Mouse (Mus musculus): Measurements from ENCODE around the gene Ube2v1. TPM values are rescaled to one million over a fixed set of nuclear protein-coding genes. Genes with fewer than 3 reads are reported as not detected.

The Ube2v1 gene
- polyA plus RNA-seq, 1 experiment from 2014 or later, result 299 TPM

- H3K4me2 ChIP-seq (ENCODE audit: low read length), result no peak overlapping the region
- 0 out of 2 replicates have a peak, but pooled peaks cover 2% of the 10 kb centered on the region for H3K4me1 ChIP-seq (ENCODE audit: control insufficient read depth, insufficient read depth, low read length)
- H3K4me3 ChIP-seq (replicated peaks; ENCODE audit: low read depth, low read length), result no peak overlapping the region
- DNase-seq, result no peak
- WGBS, result 89% methylated on average over 5 of the region's 5 CpGs
- no peak for ATAC-seq (ENCODE audit: low FRiP score, low TSS enrichment)
- H3K9me3 ChIP-seq (ENCODE audit: control insufficient read depth, low read length), result no peaks in the 10 kb centered on the region
- H3K9ac ChIP-seq (replicated peaks; ENCODE audit: low read length), result no peak overlapping the region
- no peaks in the 10 kb centered on the region for H3K27me3 ChIP-seq (ENCODE audit: control insufficient read depth, insufficient read depth, low read length)
- H3K27ac ChIP-seq (replicated peaks; ENCODE audit: low read depth, low read length), result no peak overlapping the region
- no peaks in the 10 kb centered on the region for H3K36me3 ChIP-seq (ENCODE audit: control insufficient read depth, insufficient read depth, low read length)
Observed at GRCm38 (mm10) chr2:167668426-167668825, 36.5 kb upstream of the Ube2v1 start.

- H3K27me3 ChIP-seq (ENCODE audit: control insufficient read depth, insufficient read depth, low read length), result peaks cover 4% of the 10 kb centered on the region; the same call in 1 of the 2 replicates
- H3K9ac ChIP-seq (replicated peaks; ENCODE audit: low read length), result no peak overlapping the region
- H3K36me3 ChIP-seq (ENCODE audit: control insufficient read depth, insufficient read depth, low read length), result no peaks in the 10 kb centered on the region
- ATAC-seq (ENCODE audit: low FRiP score, low TSS enrichment) (no peak), DNase-seq (no peak)
- no peak overlapping the region for H3K4me2 ChIP-seq (ENCODE audit: low read length)
- 86% methylated on average over 18 of the region's 18 CpGs for WGBS
- H3K4me1 ChIP-seq (ENCODE audit: control insufficient read depth, insufficient read depth, low read length), result no peaks in the 10 kb centered on the region
- no peak overlapping the region for H3K27ac ChIP-seq (replicated peaks; ENCODE audit: low read depth, low read length)
- H3K9me3 ChIP-seq (ENCODE audit: control insufficient read depth, low read length), result no peaks in the 10 kb centered on the region
- H3K4me3 ChIP-seq (replicated peaks; ENCODE audit: low read depth, low read length), result no peak overlapping the region
Observed at GRCm38 (mm10) chr2:167665972-167666713, 34.2 kb upstream of the Ube2v1 start.

- H3K4me2 ChIP-seq (ENCODE audit: low read length), result no peak overlapping the region
- 52% methylated on average over 6 of the region's 6 CpGs for WGBS
- H3K9me3 ChIP-seq (ENCODE audit: control insufficient read depth, low read length), result no peaks in the 10 kb centered on the region
- peaks cover 4% of the 10 kb centered on the region; the same call in 1 of the 2 replicates for H3K27me3 ChIP-seq (ENCODE audit: control insufficient read depth, insufficient read depth, low read length)
- no peak overlapping the region for H3K9ac ChIP-seq (replicated peaks; ENCODE audit: low read length)
- no peaks in the 10 kb centered on the region for H3K36me3 ChIP-seq (ENCODE audit: control insufficient read depth, insufficient read depth, low read length)
- ATAC-seq (ENCODE audit: low FRiP score, low TSS enrichment) (no peak), DNase-seq (no peak)
- peaks cover 15% of the 10 kb centered on the region for H3K4me1 ChIP-seq (ENCODE audit: control insufficient read depth, insufficient read depth, low read length)
- no peak overlapping the region for H3K27ac ChIP-seq (replicated peaks; ENCODE audit: low read depth, low read length)
- no peak overlapping the region for H3K4me3 ChIP-seq (replicated peaks; ENCODE audit: low read depth, low read length)
Observed at GRCm38 (mm10) chr2:167662713-167663112, 30.8 kb upstream of the Ube2v1 start.

- DNase-seq, result peak; percentile 98
- peaks cover 15% of the 10 kb centered on the region for H3K4me1 ChIP-seq (ENCODE audit: control insufficient read depth, insufficient read depth, low read length)
- H3K27me3 ChIP-seq (ENCODE audit: control insufficient read depth, insufficient read depth, low read length), result peaks cover 4% of the 10 kb centered on the region; the same call in 1 of the 2 replicates
- no peaks in the 10 kb centered on the region for H3K36me3 ChIP-seq (ENCODE audit: control insufficient read depth, insufficient read depth, low read length)
- H3K4me2 ChIP-seq (ENCODE audit: low read length), result peak within 1 kb of the TSS; percentile 94
- ATAC-seq (ENCODE audit: low FRiP score, low TSS enrichment), result peak; percentile 96
- no peaks in the 10 kb centered on the region for H3K9me3 ChIP-seq (ENCODE audit: control insufficient read depth, low read length)
- WGBS, result under 1% methylated on average over 104 of the region's 110 CpGs
- H3K9ac ChIP-seq (replicated peaks; ENCODE audit: low read length), result peak within 1 kb of the TSS; percentile 82
- H3K4me3 ChIP-seq (replicated peaks; ENCODE audit: low read depth, low read length), result peak within 1 kb of the TSS; percentile 76
- H3K27ac ChIP-seq (replicated peaks; ENCODE audit: low read depth, low read length), result peak within 1 kb of the TSS; percentile 71
Observed at GRCm38 (mm10) chr2:167661270-167662203, 29.6 kb upstream of the Ube2v1 start, which contains the start of gene Gm20431. TSS of gene Gm20431 (minus strand) at chr2:167661496.

- Histone ChIP-seq H3K9me3 (ENCODE audit: control insufficient read depth, low read length) (no peaks in the 10 kb centered on the region), H3K4me3 (replicated peaks; ENCODE audit: low read depth, low read length) (peak overlapping the region; percentile 76), H3K4me2 (ENCODE audit: low read length) (peak overlapping the region; percentile 94), H3K4me1 (ENCODE audit: control insufficient read depth, insufficient read depth, low read length) (peaks cover 15% of the 10 kb centered on the region), H3K27me3 (ENCODE audit: control insufficient read depth, insufficient read depth, low read length) (peaks cover 4% of the 10 kb centered on the region; the same call in 1 of the 2 replicates), H3K27ac (replicated peaks; ENCODE audit: low read depth, low read length) (no peak overlapping the region), H3K36me3 (ENCODE audit: control insufficient read depth, insufficient read depth, low read length) (no peaks in the 10 kb centered on the region), H3K9ac (replicated peaks; ENCODE audit: low read length) (peak overlapping the region; percentile 82)
- 0 out of 2 replicates have a peak, but pooled peaks have one; percentile 1 for ATAC-seq (ENCODE audit: low FRiP score, low TSS enrichment)
- 1% methylated on average over 12 of the region's 12 CpGs for WGBS
- peak; percentile 59 for DNase-seq
Observed at GRCm38 (mm10) chr2:167660611-167660971, 28.7 kb upstream of the Ube2v1 start.

- DNase-seq (peak; percentile 17), ATAC-seq (ENCODE audit: low FRiP score, low TSS enrichment) (no peak)
- Histone ChIP-seq H3K27me3 (ENCODE audit: control insufficient read depth, insufficient read depth, low read length) (peaks cover 4% of the 10 kb centered on the region; the same call in 1 of the 2 replicates), H3K9ac (replicated peaks; ENCODE audit: low read length) (peak overlapping the region; percentile 82; the same call in 1 of the 2 replicates), H3K4me3 (replicated peaks; ENCODE audit: low read depth, low read length) (peak overlapping the region; percentile 76), H3K36me3 (ENCODE audit: control insufficient read depth, insufficient read depth, low read length) (no peaks in the 10 kb centered on the region), H3K4me2 (ENCODE audit: low read length) (peak overlapping the region; percentile 94), H3K27ac (replicated peaks; ENCODE audit: low read depth, low read length) (no peak overlapping the region), H3K9me3 (ENCODE audit: control insufficient read depth, low read length) (no peaks in the 10 kb centered on the region), H3K4me1 (ENCODE audit: control insufficient read depth, insufficient read depth, low read length) (peaks cover 15% of the 10 kb centered on the region)
- 27% methylated on average over 13 of the region's 13 CpGs for WGBS
Observed at GRCm38 (mm10) chr2:167659847-167660610, 28.1 kb upstream of the Ube2v1 start.

GRCm38 (mm10) chr2:167659177-167659846, 27.4 kb upstream of the Ube2v1 start:
- WGBS, result 85% methylated on average over 10 of the region's 10 CpGs
- Histone ChIP-seq H3K4me3 (replicated peaks; ENCODE audit: low read depth, low read length) (no peak overlapping the region), H3K9ac (replicated peaks; ENCODE audit: low read length) (peak overlapping the region; percentile 82; the same call in 1 of the 2 replicates), H3K27ac (replicated peaks; ENCODE audit: low read depth, low read length) (no peak overlapping the region), H3K4me1 (ENCODE audit: control insufficient read depth, insufficient read depth, low read length) (peaks cover 15% of the 10 kb centered on the region), H3K27me3 (ENCODE audit: control insufficient read depth, insufficient read depth, low read length) (peaks cover 4% of the 10 kb centered on the region; the same call in 1 of the 2 replicates), H3K36me3 (ENCODE audit: control insufficient read depth, insufficient read depth, low read length) (peaks cover 4% of the 10 kb centered on the region; the same call in 1 of the 2 replicates), H3K4me2 (ENCODE audit: low read length) (peak overlapping the region; percentile 94), H3K9me3 (ENCODE audit: control insufficient read depth, low read length) (no peaks in the 10 kb centered on the region)
- DNase-seq (no peak), ATAC-seq (ENCODE audit: low FRiP score, low TSS enrichment) (no peak)
